Mouse (Mus musculus) thymus, postnatal 14 days (tissue): ENCODE data around the gene Hmgn1.
"Not testable (repeated sequence)": the region's sequence is repeated elsewhere in the genome, so short reads cannot be mapped to it uniquely, and the experiment has no call there.

ENCODE experiments used
- DNase-seq: peaks from one replicate; pipeline ENCODE4 v3.0.0; 2021

Gene Hmgn1

GRCm38 (mm10) chr16:96120022-96120623 lies 7.4 kb downstream of the Hmgn1 start:
- DNase-seq, result no peak

GRCm38 (mm10) chr16:96114729-96115128 lies 12.8 kb downstream of the Hmgn1 start:
- peak; percentile 16 for DNase-seq

- peak; percentile 25 for DNase-seq
These were observed 14.8 kb downstream of the Hmgn1 start for GRCm38 (mm10) chr16:96112769-96113168.

DNA sequence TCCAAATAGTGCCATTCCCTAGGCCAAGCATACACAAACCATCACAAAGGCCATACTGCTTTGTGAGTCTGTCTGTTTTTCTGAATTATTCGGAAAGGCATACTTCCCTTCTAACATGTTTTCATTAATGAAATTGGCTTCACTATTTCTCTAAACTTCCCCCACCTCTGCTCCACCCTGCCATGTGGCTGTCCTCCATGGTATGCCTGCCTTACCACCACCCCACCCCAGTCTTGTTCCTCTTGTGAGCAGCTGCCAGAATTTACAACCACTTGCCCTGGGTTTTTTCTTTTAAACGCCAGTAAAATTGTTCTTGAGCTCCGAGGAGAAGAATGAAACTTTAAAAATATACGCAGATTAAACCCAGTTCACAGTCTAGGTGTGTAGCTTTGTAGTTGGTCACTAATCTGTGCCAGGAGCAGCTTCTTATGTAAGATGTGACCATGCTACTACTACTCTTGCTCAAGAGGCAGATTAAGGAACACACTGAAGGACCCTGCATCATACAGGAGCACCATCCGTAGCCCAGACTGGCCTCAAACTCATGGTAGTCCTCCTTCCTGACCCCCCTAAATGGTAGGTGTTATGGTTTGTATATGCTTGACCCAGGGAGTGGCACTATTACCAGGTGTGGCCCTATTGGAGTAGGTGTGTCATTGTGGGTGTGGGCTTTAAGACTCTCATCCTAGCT lies 16.7 kb downstream of the Hmgn1 start:
- no peak for DNase-seq

GRCm38 (mm10) chr16:96109673-96110072 lies 17.9 kb downstream of the Hmgn1 start:
- no peak for DNase-seq

DNA sequence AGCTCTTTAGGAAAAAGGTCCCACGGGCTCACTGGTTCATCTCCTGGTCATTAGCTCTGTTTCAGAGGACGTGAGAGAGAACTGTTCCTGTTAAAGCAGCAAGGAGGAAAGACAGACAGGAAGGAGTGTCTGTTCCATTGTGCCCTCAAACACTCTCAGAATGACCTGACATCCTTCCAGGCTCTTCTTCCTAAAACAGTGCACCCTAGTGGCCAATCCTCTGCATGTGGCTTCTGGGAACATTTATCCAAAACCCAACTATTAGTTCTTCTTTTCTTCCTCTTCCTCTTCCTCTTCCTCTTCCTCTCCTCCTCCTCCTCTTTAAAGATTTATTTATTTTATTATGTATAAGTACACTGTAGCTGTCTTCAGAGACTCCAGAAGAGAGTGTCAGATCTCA lies 24.5 kb downstream of the Hmgn1 start:
- peak; percentile 63 for DNase-seq

- DNase-seq, result not testable (repeated sequence)
These were observed 29.7 kb downstream of the Hmgn1 start for GRCm38 (mm10) chr16:96097811-96098210.

DNA sequence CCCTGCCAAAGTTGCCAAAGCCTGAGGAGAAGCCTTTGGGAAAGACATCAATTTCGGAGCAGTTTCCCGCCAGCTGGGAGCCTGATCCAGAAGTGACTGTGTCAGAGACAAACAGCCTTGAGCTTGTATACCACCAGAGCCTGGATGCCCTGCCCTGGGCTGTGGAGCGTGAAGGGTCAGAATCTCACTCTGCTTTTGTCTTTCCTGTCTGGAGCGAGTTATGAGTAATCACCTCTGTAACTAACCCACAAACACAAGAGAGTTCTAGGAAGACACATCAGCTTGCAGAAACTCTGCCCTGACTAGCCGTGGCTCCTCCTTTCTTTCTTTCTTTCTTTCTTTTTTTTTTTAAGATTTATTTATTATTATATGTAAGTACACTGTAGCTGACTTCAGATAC lies 31.6 kb downstream of the Hmgn1 start:
- DNase-seq, result no peak

GRCm38 (mm10) chr16:96091515-96092504 lies 35.7 kb downstream of the Hmgn1 start:
- DNase-seq, result peak; percentile 39

GRCm38 (mm10) chr16:96088120-96088519 lies 39.4 kb downstream of the Hmgn1 start:
- DNase-seq, result no peak

GRCm38 (mm10) chr16:96087436-96087835 lies 40.1 kb downstream of the Hmgn1 start:
- no peak for DNase-seq

GRCm38 (mm10) chr16:96087001-96087400 lies 40.5 kb downstream of the Hmgn1 start:
- DNase-seq, result peak; percentile 73

GRCm38 (mm10) chr16:96085597-96085996 lies 41.9 kb downstream of the Hmgn1 start:
- peak; percentile 82 for DNase-seq

DNA sequence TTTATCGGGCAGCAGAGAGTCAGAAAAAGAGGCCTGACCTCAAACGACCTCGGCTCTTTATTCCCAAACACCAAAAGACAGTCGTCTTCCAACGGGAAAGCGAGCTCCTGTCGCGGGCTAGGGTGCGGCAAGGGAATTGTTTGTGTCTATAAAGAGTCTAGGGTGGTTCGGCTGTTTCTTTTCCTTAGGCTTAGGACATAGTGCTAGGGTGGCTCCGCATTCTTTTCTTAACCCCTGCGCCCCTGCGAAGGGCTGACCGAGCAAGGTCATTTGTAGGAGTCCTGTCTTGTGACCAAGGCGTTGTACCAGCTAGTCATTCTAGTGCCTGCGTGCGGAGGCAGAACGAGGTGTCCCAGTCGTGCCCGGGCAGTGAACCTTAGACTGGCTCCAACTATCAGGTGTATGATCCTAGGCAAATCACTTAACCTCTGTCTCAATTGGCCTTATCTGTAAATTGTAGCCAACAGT lies 44.3 kb downstream of the Hmgn1 start:
- peak; percentile 30 for DNase-seq

DNA sequence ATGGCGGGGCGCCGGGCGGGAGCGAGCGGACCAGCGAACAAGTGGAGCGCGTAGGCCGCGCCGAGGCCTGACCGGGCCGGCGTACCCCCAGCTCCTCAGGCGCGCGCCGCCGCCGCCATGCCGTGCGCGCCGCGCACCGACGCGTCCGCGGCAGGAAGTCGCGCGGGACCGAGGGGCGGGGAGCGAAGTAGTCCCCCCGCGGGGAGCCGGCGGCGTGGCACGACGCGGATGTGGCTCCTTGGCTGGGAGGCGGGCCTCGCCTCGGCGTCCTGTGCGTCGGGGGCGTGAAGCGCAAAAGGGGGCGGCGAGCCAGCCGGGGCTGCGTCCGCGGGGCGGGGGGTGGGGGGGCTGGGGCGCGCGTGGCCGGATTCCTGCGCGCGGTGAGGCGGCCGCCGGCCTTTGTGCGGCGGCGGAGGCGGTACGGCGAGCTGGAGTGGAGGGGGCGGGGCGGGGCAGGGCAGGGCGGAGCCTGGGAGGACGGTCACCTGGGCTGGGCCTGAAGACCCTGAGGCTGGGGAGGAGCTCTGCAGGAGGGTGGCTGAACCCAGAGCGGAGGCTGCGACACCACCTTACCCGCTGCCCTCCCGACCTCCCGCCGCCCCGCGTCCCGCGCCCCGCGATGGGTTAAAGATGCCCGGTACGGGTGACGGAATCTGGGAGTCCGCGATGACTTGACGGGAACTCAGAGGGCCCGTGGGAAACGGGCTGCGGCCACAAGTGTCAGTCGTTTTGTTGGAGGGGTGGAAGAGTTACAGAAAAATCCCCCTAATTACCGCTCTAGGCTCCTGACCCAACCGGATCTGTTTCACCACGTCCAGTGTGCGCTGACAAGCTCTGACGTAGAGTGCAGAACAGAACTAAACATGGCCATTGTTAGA lies 45.0 kb downstream of the Hmgn1 start, which contains the start of gene Brwd1:
Gene Brwd1 (minus strand): TSS at position 226 of the 878 bp plus-strand sequence.
- peak; percentile 94 for DNase-seq

DNA sequence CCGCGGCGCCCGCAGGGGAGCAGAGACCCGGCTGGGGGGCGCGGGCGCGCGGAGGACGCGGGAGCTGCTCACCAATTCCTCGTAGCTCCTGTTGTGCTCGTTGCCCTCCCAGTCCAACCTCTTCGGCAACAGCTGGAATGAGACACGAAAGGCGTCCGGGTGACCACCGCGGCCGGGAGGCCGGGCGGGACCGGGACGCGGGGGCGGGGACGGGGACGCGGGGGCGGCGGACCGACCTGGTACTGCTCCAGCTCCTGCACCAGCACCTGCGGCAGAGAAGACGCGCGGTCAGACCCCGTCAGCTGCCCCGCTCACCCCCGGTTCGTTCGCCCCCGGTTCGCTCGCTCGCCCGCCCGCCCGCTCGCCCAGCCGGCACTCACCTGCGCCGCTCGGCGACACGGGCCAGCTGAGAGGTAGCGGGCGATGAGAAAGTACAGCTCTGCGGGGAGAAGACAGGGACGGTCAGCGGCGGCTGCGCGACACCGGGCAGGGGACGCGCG lies 45.7 kb downstream of the Hmgn1 start:
- DNase-seq, result no peak

GRCm38 (mm10) chr16:96081331-96081730 lies 46.2 kb downstream of the Hmgn1 start:
- DNase-seq, result peak; percentile 92

- no peak for DNase-seq
These were observed 47.0 kb downstream of the Hmgn1 start for GRCm38 (mm10) chr16:96080524-96080923.
